Mouse (Mus musculus): Measurements from ENCODE around the gene Prrt3.

Prrt3 gene

GRCm38 (mm10) chr6:113489410-113489809, 12.3 kb downstream of the Prrt3 start:
- DNase-seq (ENCODE audit: low spot score in 2 of 2), result no peak

- no peak for DNase-seq (ENCODE audit: low spot score in 2 of 2)
Measured at GRCm38 (mm10) chr6:113487125-113487576, 14.6 kb downstream of the Prrt3 start.

GRCm38 (mm10) chr6:113483729-113484128, 18.0 kb downstream of the Prrt3 start:
- DNase-seq (ENCODE audit: low spot score in 2 of 2), result no peak

- DNase-seq (ENCODE audit: low spot score in 2 of 2), result peak; percentile 88 to 93
Measured at GRCm38 (mm10) chr6:113483100-113483615, 18.6 kb downstream of the Prrt3 start, which contains the start of gene Creld1. Gene Creld1 (plus strand): TSS chr6:113483297.

GRCm38 (mm10) chr6:113482477-113483099, 19.1 kb downstream of the Prrt3 start:
- no peak for DNase-seq (ENCODE audit: low spot score in 2 of 2)

- DNase-seq (ENCODE audit: low spot score in 2 of 2), result peak in 1 of 2 experiments; percentile 58
Measured at GRCm38 (mm10) chr6:113480555-113481373, 21.0 kb downstream of the Prrt3 start.

- no peak for DNase-seq (ENCODE audit: low spot score in 2 of 2)
Measured at GRCm38 (mm10) chr6:113478906-113479305, 22.8 kb downstream of the Prrt3 start.

GRCm38 (mm10) chr6:113477353-113477752, 24.4 kb downstream of the Prrt3 start:
- DNase-seq (ENCODE audit: low spot score in 2 of 2), result no peak

- DNase-seq (ENCODE audit: low spot score in 2 of 2), result no peak
Measured at GRCm38 (mm10) chr6:113473715-113474114, 28.0 kb downstream of the Prrt3 start.

- no peak for DNase-seq (ENCODE audit: low spot score in 2 of 2)
Measured at GRCm38 (mm10) chr6:113473246-113473645, 28.5 kb downstream of the Prrt3 start.

- DNase-seq (ENCODE audit: low spot score in 2 of 2), result no peak
Measured at GRCm38 (mm10) chr6:113472061-113472460, 29.7 kb downstream of the Prrt3 start.

GRCm38 (mm10) chr6:113471297-113471936, 30.3 kb downstream of the Prrt3 start, which contains the start of gene Il17rc:
Gene Il17rc (plus strand): TSS chr6:113471427.
- peak in 1 of 2 experiments; percentile 63 for DNase-seq (ENCODE audit: low spot score in 2 of 2)

GRCm38 (mm10) chr6:113469432-113469831, 32.3 kb downstream of the Prrt3 start:
- peak; percentile 74 to 84 for DNase-seq (ENCODE audit: low spot score in 2 of 2)

GRCm38 (mm10) chr6:113469021-113469420, 32.7 kb downstream of the Prrt3 start:
- peak; percentile 64 to 74 for DNase-seq (ENCODE audit: low spot score in 2 of 2)

- DNase-seq (ENCODE audit: low spot score in 2 of 2), result no peak
Measured at GRCm38 (mm10) chr6:113468512-113468911, 33.2 kb downstream of the Prrt3 start.

GRCm38 (mm10) chr6:113465602-113466001, 36.1 kb downstream of the Prrt3 start:
- DNase-seq (ENCODE audit: low spot score in 2 of 2), result no peak

GRCm38 (mm10) chr6:113464040-113464439, 37.7 kb downstream of the Prrt3 start:
- DNase-seq (ENCODE audit: low spot score in 2 of 2), result no peak

GRCm38 (mm10) chr6:113458635-113459034, 43.1 kb downstream of the Prrt3 start:
- DNase-seq (ENCODE audit: low spot score in 2 of 2), result peak in 1 of 2 experiments; percentile 61

GRCm38 (mm10) chr6:113457952-113458534, 43.7 kb downstream of the Prrt3 start, which contains the start of gene Il17re:
Gene Il17re (plus strand): TSS chr6:113458484.
- DNase-seq (ENCODE audit: low spot score in 2 of 2), result no peak

- DNase-seq (ENCODE audit: low spot score in 2 of 2), result no peak
Measured at GRCm38 (mm10) chr6:113455007-113455406, 46.7 kb downstream of the Prrt3 start.

- DNase-seq (ENCODE audit: low spot score in 2 of 2), result no peak
Measured at GRCm38 (mm10) chr6:113451839-113452238, 49.9 kb downstream of the Prrt3 start.

- DNase-seq (ENCODE audit: low spot score in 2 of 2), result no peak
Measured at GRCm38 (mm10) chr6:113447639-113448038, 54.1 kb downstream of the Prrt3 start.
